Mouse (Mus musculus): Measurements from ENCODE around the gene Col6a3.

Col6a3 gene

DNA sequence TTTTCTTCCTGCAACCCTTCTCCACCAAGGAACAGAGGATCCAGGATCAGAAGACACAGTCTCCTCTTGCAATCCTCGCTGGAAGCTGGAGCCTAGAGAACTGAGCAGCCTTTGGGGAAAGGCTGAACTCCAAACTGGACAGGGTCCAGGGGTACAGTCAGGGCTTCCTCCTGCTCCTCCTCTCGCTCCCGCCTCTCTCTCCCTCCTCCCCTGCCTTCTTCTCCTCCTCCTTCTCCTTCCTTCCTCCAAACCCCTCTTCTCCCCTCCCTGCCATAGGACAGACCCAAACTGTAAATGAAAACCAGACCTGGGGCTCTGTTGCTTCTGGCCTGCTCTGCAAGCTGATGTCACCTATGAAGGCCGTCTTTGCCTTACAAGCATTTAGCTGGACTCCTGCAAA, at the start of gene Col6a3:
Gene Col6a3, minus strand, starts transcription at position 136 of the 400 bp plus-strand sequence.
- no peak for DNase-seq (ENCODE audit: extremely low read depth, low read depth, low spot score)

DNA sequence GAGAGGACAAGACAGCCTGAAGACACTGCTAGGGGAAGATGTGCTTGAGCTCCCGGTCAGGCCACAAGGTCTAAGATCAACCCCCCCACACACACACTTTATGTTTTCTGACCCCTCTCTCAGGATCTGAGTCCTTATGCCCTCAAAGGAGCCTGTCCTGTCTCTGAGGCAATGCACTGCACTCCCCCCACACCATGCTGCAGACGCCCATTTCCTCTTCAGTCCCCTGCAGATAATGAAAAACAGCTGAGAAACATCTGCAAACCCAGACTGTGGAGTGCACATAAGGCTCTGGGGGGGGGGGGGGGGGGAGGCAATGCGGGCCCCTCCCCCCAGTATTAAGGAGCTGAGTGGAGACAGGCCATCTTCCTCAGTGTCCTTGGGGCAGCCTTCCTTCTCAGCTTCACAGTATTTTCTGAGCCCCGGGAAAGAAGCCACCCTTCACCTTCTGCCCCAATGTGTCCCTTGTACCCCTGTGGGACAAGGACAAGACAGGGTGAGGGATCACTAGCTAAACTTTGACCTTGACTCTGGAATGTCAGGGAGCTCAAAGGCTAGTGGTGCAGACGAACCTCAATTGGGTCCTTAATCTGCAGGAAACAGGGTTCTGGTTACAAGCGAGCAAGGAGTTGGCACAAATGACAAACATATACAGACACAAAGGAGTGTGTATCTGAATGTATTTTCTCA, 42.1 kb upstream of the Col6a3 start:
- DNase-seq (ENCODE audit: extremely low read depth, low read depth, low spot score): no peak

DNA sequence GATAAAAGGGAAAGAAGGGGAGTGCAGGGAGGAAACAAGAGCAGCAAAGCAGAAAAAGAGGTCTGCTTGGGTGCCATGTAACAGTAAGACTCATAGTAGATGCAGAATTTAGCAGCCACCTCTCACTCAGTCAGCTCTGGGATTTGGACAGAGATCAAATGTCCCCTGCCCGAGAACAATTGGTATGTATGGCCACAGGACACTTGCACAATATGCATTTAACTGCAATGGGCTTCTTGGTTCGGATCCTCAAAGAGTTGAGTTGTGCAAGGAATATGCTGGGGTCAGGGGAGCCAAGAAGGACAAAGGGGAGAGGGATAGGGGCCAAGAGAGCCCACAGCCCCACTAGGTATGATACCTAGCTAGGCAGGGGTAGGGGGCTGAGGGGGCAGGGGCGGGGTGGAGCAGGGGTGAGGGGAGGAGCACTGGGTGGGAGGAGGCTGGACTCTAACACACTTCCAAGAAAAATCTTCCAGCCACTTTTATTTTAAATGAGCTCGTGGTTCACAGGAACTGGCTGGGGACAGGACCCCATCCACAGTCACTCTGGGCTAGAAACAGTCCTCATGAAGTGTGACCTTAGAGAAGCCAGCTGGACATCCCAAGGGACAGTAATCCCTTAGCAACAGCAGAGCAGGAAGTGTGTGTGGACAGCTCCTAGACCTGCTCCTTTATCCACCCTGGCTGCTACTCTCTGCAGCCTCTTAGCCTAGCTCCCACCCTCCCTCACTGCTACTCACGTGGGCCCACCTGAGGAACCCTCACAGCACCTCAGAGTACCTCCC, 32.9 kb upstream of the Col6a3 start:
- no peak for DNase-seq (ENCODE audit: extremely low read depth, low read depth, low spot score)

GRCm38 (mm10) chr1:90875961-90876360, 32.2 kb upstream of the Col6a3 start:
- DNase-seq (ENCODE audit: extremely low read depth, low read depth, low spot score): no peak

DNA sequence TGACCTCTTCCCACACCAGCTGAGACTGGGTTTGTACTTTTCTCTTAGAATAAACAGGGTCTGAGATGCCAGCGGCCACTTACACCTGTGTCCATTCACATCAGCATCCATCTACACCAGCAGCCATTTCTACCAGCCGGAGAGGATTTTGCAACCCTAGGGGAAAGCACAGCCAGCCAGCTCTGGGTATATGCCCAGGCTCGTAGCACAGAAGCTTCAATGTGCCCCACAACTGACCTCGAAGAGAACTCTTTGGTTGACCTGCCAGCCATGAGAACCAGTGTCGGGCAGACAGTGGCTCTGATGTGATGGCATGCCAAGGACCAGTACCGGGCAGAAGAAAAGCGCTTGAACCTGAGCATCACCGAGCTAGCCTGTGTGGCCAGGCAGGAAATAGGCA, 31.6 kb upstream of the Col6a3 start:
- DNase-seq (ENCODE audit: extremely low read depth, low read depth, low spot score): no peak

DNA sequence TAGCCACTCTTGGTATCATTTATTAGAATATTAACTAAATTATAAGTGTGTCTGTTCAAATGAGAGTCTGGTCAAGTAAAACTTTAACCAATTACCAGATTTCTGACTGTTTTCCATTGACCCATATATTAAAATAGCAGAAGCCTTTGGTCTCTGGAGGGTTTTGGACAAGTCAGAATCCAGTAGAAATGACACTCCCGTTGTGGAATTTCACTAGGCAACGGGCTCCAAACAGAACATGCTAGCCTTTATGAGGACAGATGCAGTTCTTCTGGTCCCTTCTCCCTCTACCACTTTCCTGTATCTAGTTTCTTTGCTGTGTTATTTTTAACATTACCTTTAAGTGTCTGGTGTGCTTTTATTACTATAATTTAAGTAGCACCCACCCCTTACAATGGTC, 26.8 kb upstream of the Col6a3 start:
- no peak for DNase-seq (ENCODE audit: extremely low read depth, low read depth, low spot score)

DNA sequence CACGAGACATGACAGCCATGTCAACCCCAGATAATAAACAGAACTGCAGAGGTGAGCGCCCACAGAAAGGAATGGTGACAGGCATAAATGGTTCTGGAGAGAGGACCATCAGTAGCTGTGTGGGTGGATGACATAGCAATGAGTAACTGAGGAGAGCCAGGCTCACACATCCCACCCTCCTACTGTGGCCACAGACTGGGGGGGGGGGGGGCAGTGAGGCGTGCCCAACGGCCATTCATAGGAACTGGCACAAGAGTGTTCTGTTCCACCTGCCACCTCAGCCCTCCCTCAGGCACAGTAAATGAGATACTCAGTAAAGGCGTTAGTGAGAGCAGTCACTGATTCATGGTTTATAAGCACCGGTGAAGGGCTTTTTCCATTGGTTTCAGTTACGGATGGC, 23.0 kb upstream of the Col6a3 start:
- DNase-seq (ENCODE audit: extremely low read depth, low read depth, low spot score): no peak

DNA sequence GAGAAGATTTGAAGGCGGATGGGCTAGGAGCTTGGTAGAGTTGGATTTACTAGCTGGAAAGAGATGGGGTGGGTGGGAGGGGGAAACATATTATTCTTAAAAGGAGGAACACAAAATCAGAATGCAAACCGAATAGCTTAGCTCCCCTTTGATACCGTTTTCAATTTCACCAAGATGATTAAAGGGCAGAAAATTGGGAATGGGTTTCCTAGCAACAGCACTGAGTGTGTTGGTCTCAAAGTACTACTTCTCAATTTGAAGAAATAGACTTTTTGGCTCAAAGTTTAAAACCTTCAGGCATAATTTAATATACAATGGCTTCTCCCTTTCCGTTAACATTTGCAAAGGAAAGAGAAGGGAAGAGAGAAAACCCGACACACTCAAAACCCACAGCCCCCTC, 12.1 kb upstream of the Col6a3 start:
- DNase-seq (ENCODE audit: extremely low read depth, low read depth, low spot score): no peak

GRCm38 (mm10) chr1:90849836-90850235, 6.1 kb upstream of the Col6a3 start:
- DNase-seq (ENCODE audit: extremely low read depth, low read depth, low spot score): no peak

- no peak for DNase-seq (ENCODE audit: extremely low read depth, low read depth, low spot score)
These were observed 1.4 kb upstream of the Col6a3 start for GRCm38 (mm10) chr1:90845206-90845605.

DNA sequence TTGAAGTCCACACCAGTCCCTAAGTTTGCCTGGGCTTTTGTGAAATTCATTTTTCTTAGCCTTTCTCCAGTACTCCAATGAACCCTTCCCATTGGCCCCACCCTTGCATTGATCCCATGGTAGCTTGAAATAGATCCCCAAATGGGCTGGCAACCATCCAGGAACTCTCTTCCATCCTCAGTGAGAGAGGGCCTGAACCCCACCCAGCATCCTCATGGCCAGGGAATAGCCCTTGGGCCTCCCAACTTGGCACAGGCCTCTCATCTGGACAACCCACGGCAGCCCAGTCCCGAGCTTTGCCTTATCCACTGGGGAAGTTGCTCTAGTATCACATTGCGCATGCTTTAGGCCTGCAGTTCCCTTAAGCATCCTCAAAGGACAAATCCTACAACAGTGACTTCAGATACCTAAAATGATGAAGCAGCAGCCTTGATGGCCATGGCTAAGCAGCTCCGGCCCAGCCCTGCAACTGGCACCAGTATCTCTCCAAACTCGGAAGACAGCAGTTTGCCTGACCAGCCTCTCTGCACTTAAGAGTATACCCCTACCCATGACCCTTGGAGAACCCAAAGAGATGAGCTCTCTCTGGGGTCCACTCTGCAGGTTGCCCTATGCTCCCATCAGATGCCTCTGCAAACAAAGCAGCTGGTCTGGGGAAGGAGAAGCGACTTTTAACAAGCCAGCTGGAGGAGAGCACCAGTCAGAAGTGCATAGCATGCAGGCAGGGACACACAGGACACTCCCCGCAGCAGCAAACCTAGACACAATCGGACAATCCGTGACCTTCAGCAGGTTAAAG, 783 bp downstream of the Col6a3 start:
- DNase-seq (ENCODE audit: extremely low read depth, low read depth, low spot score): no peak

DNA sequence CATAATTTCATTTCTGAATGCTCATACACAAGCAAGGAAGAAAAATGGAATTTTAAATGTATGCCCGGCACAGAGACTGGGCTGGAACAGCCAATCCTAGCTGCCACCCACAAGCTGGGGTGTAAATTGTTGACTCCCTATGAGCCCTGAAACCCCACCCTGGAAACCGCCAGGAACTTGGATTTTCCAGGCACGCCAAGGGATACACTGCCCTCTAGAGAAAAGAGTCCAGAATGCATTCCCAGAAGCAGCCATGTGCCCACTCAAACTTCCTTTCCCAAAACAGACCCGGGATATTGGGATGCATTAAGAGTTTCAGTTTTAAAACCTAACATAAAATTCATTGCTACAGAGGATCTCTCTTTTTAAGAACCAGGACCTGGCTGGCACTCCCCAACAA, 3.5 kb downstream of the Col6a3 start:
- no peak for DNase-seq (ENCODE audit: extremely low read depth, low read depth, low spot score)

DNA sequence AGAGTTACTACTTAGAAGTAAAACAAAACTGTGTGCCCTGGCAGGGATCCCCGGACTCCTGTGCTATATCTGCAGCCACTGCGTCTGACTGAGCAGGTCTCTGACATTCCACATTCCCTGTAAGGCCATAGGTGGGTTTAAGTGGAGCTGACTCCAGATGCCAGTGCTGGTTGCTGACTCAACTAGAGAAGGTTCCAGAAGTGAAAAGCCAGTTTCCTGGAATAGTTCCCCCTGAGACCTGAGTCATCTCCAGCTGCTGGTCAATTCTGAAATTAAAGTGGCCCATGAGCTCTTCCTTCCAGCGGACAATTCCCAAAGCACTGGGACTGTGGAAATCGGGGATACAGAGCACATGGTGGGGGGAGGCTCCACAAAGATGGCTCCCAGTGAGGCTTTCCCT, 5.1 kb downstream of the Col6a3 start:
- no peak for DNase-seq (ENCODE audit: extremely low read depth, low read depth, low spot score)

- no peak for DNase-seq (ENCODE audit: extremely low read depth, low read depth, low spot score)
These were observed 5.5 kb downstream of the Col6a3 start for GRCm38 (mm10) chr1:90838221-90838620.

DNA sequence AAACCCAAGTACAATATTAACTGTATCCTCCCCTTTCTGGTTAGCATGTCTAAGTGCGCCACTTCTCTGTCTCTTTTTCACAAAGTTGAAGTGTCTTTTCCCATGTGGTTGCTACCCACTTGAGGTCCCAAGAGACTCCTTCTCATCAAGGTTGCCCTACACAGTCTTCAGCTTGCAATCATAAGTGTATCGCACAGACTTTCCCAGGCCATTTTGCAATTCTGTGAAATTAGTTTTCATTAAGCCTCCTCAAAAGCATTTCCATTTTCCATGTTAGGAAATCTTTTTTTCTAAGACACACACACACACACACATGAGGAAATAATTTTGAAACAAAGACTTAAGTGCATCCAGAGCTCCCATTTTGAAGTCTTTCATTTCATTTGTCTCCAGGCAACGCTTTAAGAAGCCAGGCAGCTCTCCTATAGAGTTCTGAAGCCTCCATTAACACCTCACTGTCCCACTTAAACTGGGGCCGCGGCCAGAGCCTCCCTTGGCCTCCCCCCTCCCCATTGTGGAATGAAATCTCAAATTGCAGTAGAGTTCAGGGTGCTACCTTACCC, 7.5 kb downstream of the Col6a3 start:
- no peak for DNase-seq (ENCODE audit: extremely low read depth, low read depth, low spot score)

DNA sequence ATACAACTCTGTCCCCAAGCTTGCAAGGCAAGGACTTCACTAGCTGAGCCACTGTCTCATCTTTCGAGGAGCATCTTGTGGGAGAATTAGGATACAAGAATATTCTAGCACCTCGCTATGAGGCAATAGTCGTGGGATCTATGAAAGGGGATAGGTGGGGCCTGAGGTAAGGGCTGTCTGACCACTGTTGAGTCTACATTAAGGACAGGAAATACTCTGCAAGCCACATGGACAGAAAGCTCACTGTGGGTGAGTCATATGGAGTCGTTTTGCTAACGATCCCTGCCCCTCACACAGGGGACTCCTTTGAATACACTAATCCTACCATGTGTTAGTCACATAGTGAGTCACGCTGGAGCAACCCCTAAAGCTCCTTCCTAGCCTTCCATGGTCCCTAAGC, 9.1 kb downstream of the Col6a3 start:
- no peak for DNase-seq (ENCODE audit: extremely low read depth, low read depth, low spot score)

DNA sequence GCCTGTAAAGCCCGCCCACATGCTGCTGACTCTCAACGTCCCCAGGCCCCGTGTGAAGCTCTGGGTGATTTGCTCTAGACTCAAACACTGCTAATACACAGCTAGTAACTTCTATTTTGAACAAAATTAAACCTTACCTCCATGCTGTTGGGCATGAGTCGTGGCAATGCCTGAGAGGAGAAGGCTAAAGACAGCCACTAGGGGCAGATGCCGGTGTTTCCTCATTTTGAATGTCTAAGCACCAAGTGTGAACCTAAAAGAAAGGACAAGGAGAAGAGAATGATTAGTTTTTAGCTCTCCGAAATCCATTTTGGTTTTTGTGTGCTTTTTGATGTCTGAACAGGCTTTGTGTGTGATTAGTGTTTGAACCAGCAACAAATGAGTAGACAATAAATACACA, 13.8 kb downstream of the Col6a3 start:
- DNase-seq (ENCODE audit: extremely low read depth, low read depth, low spot score): no peak

DNA sequence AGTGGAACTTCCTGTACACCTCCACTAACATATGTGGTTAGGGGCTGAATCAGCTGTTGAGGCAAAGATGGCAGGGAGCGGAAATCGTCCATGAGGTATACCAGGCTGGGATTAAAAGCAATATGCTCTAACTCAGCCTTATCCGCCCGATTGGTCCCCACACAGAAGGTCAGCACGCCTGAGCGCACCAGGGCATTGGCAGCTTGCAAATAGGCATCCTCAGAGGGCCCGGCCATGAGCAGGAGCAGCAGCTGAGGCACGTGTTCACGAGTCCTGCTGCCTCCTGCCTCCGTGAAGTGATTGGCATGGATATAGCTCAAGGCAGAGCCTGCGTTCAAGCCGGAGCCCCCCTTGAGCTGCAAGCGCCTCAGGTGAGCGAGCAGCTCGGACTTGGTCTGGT, 30.5 kb downstream of the Col6a3 start:
- no peak for DNase-seq (ENCODE audit: extremely low read depth, low read depth, low spot score)

DNA sequence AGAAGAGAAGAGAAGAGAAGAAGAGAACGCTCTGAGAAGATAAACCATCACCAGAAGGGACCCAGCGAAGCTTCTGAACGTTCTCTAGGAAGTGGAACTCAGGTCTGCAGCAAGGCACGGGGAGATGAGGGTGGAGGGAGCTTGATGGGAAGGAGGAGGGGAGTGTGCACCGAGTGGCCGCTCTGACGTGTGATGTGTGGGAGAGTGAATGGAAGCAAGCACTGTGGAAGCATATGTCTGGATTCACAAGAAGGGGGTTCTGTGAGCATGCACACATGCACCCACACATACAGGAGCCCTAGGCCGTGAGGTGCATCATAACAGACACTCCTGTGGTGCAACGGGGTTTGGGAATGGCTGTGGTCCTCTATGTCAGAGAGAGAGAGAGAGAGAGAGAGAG, 34.8 kb downstream of the Col6a3 start:
- no peak for DNase-seq (ENCODE audit: extremely low read depth, low read depth, low spot score)

- DNase-seq (ENCODE audit: extremely low read depth, low read depth, low spot score): no peak
These were observed 40.7 kb downstream of the Col6a3 start for GRCm38 (mm10) chr1:90803104-90803503.

DNA sequence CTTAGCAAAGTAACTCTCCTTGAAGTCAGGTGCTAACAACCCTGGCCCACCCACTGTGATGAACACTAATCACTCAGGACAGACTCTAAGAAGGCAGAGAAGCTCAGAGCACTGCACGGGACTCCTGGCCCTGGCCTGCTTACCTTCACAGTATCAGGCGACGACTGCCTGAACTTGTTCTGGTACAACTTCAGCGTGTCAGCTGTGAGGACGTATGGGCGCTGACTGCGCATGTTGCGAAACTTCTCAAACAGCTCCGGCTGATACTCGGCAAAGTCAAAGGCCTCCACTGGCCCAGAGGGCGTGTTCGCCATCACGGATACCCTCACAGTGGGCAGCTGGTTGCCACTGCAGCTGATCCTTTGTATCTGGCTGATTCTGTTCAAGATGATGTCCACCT, 42.7 kb downstream of the Col6a3 start:
- no peak for DNase-seq (ENCODE audit: extremely low read depth, low read depth, low spot score)

- no peak for DNase-seq (ENCODE audit: extremely low read depth, low read depth, low spot score)
These were observed 43.3 kb downstream of the Col6a3 start for GRCm38 (mm10) chr1:90800466-90800865.
